Mouse (Mus musculus) heart, embryonic 14.5 days (tissue): ENCODE data around the gene Gfpt2. TPM values are rescaled to one million over a fixed set of nuclear protein-coding genes. Genes with fewer than 3 reads are reported as not detected.

ENCODE experiments used
- ATAC-seq: fragments of 200-750 bp; cut with Nextera tagmentation; 2 replicates; pipeline ENCODE4 v1.8.0; 2017; ENCODE audit warnings: low read depth, moderate TSS enrichment; ENCODE audit not compliant: insufficient number of reproducible peaks, insufficient read depth, low FRiP score
- H3K27ac ChIP-seq, 2 experiments: fragments of 200-500 bp in 1 of 2; fragments of 300-500 bp in 1 of 2; sonication (generic) in 1 of 2; replicated peaks in 1 of 2; 2 replicates each; pipeline ENCODE4 v1.5.1; 2012 to 2014; ENCODE audit warnings: low read depth in 2 of 2, low read length in 2 of 2, control low read depth in 1 of 2, mild to moderate bottlenecking in 1 of 2, mixed read lengths in 1 of 2; ENCODE audit not compliant: control insufficient read depth in 1 of 2, insufficient read depth in 1 of 2
- H3K27me3 ChIP-seq: fragments of 300-500 bp; sonication (generic); 2 replicates; pipeline ENCODE4 v1.6.1; 2014; ENCODE audit warnings: mild to moderate bottlenecking, low read length, control low read depth; ENCODE audit not compliant: control insufficient read depth, insufficient read depth
- H3K36me3 ChIP-seq: fragments of 300-500 bp; sonication (generic); 2 replicates; pipeline ENCODE4 v1.6.1; 2014; ENCODE audit warnings: mild to moderate bottlenecking, control low read depth, low read length, mixed read lengths; ENCODE audit not compliant: control insufficient read depth, insufficient read depth
- H3K4me1 ChIP-seq, 2 experiments: fragments of 200-500 bp in 1 of 2; fragments of 300-500 bp in 1 of 2; sonication (generic) in 1 of 2; 2 replicates each; pipeline ENCODE4 v1.6.1; 2012 to 2014; ENCODE audit warnings: low read length in 2 of 2, control low read depth in 1 of 2, mixed read lengths in 1 of 2; ENCODE audit not compliant: control insufficient read depth in 2 of 2, insufficient read depth in 2 of 2
- H3K4me2 ChIP-seq: fragments of 300-500 bp; sonication (generic); 2 replicates; pipeline ENCODE4 v1.6.1; 2014; ENCODE audit warnings: mild to moderate bottlenecking, low read length
- H3K4me3 ChIP-seq, 2 experiments: fragments of 200-500 bp in 1 of 2; fragments of 300-500 bp in 1 of 2; sonication (generic) in 1 of 2; 2 replicates each; pipeline ENCODE4 v1.5.1; 2012 to 2014; ENCODE audit warnings: low read length in 2 of 2, mild to moderate bottlenecking in 2 of 2, control low read depth in 1 of 2, low read depth in 1 of 2, moderate library complexity in 1 of 2; ENCODE audit not compliant: control insufficient read depth in 1 of 2, insufficient read depth in 1 of 2
- H3K9ac ChIP-seq: fragments of 300-500 bp; sonication (generic); 2 replicates; pipeline ENCODE4 v1.6.1; 2014; ENCODE audit warnings: mild to moderate bottlenecking, low read length
- H3K9me3 ChIP-seq: fragments of 300-500 bp; sonication (generic); 2 replicates; pipeline ENCODE4 v1.6.1; 2016; ENCODE audit warnings: low read length, control low read depth; ENCODE audit not compliant: control insufficient read depth
- WGBS: fragments of 180-500 bp; shearing (Covaris S2); extraction: QIAGEN DNeasy Blood & Tissue Kit; methylation state at CpG from one replicate; pipeline ENCODE4 v1.1.7; 2014; 5-methylcytosine and 5-hydroxymethylcytosine counted together
- polyA plus RNA-seq: library from polyadenylated mRNA; unstranded; fragments of >200 nt; fragmentation: Nextera tagmentation; extraction: Ambion mirVana; gene quantifications from 2 replicates; pipeline ENCODE4 v1.2.1, GENCODE M21; 2014

The Gfpt2 gene
- polyA plus RNA-seq, 1 experiment from 2014 or later = 7.8 TPM

- 42% methylated on average over 8 of the region's 8 CpGs for WGBS
- H3K4me2 ChIP-seq = no peak overlapping the region
- peaks cover 3 to 5% of the 10 kb centered on the region in 2 experiments; a peak in 3 of 4 replicates for H3K4me1 ChIP-seq
- peak overlapping the region; percentile 49 to 66; a peak in 3 of 4 replicates for H3K27ac ChIP-seq
- ATAC-seq = peak; percentile 64
- H3K36me3 ChIP-seq = 0 out of 2 replicates have a peak, but pooled peaks cover 10% of the 10 kb centered on the region
- H3K9me3 ChIP-seq = no peaks in the 10 kb centered on the region
- no peak overlapping the region for H3K4me3 ChIP-seq
- no peaks in the 10 kb centered on the region for H3K27me3 ChIP-seq
- H3K9ac ChIP-seq = no peak overlapping the region
Measured at GRCm38 (mm10) chr11:49811099-49811541, 17.1 kb downstream of the Gfpt2 start.

GRCm38 (mm10) chr11:49811879-49812278 lies 17.9 kb downstream of the Gfpt2 start:
- H3K27ac ChIP-seq = peak overlapping the region; percentile 49 to 55; a peak in 2 of 4 replicates
- H3K36me3 ChIP-seq = 0 out of 2 replicates have a peak, but pooled peaks cover 10% of the 10 kb centered on the region
- H3K4me3 ChIP-seq = no peak overlapping the region
- H3K27me3 ChIP-seq = no peaks in the 10 kb centered on the region
- no peaks in the 10 kb centered on the region for H3K9me3 ChIP-seq
- H3K4me1 ChIP-seq = peaks cover 3 to 5% of the 10 kb centered on the region in 2 experiments; a peak in 3 of 4 replicates
- no peak; the same call in 1 of the 2 replicates for ATAC-seq
- no peak overlapping the region for H3K4me2 ChIP-seq
- 55% methylated on average over 8 of the region's 8 CpGs for WGBS
- H3K9ac ChIP-seq = no peak overlapping the region

GRCm38 (mm10) chr11:49818869-49819566 lies 25.0 kb downstream of the Gfpt2 start:
- H3K4me1 ChIP-seq = no peaks in the 10 kb centered on the region
- WGBS = 88% methylated on average over 15 of the region's 15 CpGs
- no peak for ATAC-seq

GRCm38 (mm10) chr11:49819676-49820075 lies 25.7 kb downstream of the Gfpt2 start:
- WGBS = 90% methylated on average over 7 of the region's 7 CpGs
- no peak overlapping the region for H3K27ac ChIP-seq
- H3K4me1 ChIP-seq = no peaks in the 10 kb centered on the region
- peaks cover 22% of the 10 kb centered on the region; the same call in 1 of the 2 replicates for H3K36me3 ChIP-seq
- ATAC-seq = no peak
- H3K4me2 ChIP-seq = no peak overlapping the region
- no peaks in the 10 kb centered on the region for H3K9me3 ChIP-seq
- H3K9ac ChIP-seq = no peak overlapping the region
- no peaks in the 10 kb centered on the region for H3K27me3 ChIP-seq
- no peak overlapping the region for H3K4me3 ChIP-seq

More at GRCm38 (mm10) chr11:49818869-49819566, 25.0 kb downstream of the Gfpt2 start:
- Histone ChIP-seq H3K9me3 (no peaks in the 10 kb centered on the region), H3K4me2 (no peak overlapping the region), H3K27me3 (no peaks in the 10 kb centered on the region), H3K4me3 (no peak overlapping the region), H3K36me3 (peaks cover 19% of the 10 kb centered on the region; the same call in 1 of the 2 replicates), H3K9ac (no peak overlapping the region), H3K27ac (no peak overlapping the region)

DNA sequence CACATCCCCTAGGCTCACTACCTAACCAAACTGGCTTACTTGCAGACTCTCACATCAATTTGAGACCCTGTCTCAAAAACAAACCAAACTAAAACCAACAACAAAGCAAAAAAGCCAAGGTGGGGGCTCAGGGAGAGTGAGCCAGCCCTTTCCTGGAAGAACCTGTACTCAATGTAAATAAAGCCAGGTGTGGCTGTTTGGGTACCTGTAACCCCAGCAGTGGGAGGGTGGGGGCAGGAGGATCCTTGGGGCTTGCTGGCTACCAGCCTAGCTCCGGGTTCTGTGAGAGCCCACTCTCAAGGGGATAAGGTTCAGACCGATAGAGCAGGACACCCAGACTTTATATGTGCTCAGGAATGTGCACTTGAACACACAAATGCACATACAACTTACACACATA lies 26.9 kb downstream of the Gfpt2 start:
- WGBS = 94% methylated on average over 2 of the region's 2 CpGs
- Histone ChIP-seq H3K9ac (no peak overlapping the region), H3K36me3 (peaks cover 22% of the 10 kb centered on the region; the same call in 1 of the 2 replicates), H3K27me3 (no peaks in the 10 kb centered on the region), H3K4me2 (no peak overlapping the region), H3K27ac (no peak overlapping the region), H3K9me3 (no peaks in the 10 kb centered on the region), H3K4me3 (no peak overlapping the region), H3K4me1 (no peaks in the 10 kb centered on the region)
- ATAC-seq = no peak

DNA sequence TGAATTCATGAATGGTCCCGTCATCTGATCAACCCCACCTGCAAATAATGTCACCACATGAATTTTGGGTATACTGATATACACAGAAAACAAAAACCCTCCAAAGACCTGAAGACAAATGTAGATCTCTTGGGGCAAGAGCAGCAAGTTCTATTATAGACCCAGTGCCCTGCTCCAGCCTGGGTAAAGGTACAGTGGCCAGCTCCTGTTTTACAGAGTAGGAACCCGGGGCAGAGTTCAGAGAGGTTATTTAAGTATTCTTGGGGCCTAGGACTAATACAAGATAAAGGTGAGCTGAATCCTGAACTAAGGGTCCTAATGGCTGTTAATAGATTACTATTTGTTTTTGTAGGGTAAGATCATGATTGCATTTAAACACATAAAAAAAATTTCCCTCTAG lies 27.6 kb downstream of the Gfpt2 start:
- Histone ChIP-seq H3K4me1 (no peaks in the 10 kb centered on the region), H3K4me2 (no peak overlapping the region), H3K27me3 (no peaks in the 10 kb centered on the region), H3K4me3 (no peak overlapping the region), H3K9ac (no peak overlapping the region), H3K36me3 (peaks cover 22% of the 10 kb centered on the region; the same call in 1 of the 2 replicates), H3K27ac (no peak overlapping the region), H3K9me3 (no peaks in the 10 kb centered on the region)
- ATAC-seq = no peak
- 84% methylated on average over 2 of the region's 2 CpGs for WGBS

DNA sequence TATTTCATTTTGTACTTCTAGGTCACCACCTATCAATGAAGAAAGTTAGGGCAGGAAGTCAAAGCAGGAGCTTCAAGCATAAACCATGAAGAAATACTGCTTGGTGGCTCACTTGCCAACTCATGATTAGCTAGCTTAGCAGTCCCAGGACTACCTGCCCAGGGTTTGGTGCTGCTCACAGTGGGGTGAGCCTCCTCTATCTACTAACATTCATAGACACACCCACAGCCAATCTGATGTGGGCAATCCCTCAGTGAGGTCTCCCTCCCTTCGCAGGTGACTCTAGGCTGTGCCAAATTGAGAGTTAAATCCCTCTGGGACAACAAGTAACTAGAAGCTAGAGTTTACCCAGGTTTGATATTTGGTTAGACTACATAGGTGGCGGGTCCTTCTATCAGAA lies 28.4 kb downstream of the Gfpt2 start:
- 90% methylated on average over 2 of the region's 2 CpGs for WGBS
- ATAC-seq = no peak
- no peak overlapping the region for H3K27ac ChIP-seq

More for the DNA sequence above, 28.4 kb downstream of the Gfpt2 start:
- H3K4me3 ChIP-seq = no peak overlapping the region
- no peak overlapping the region for H3K4me2 ChIP-seq
- peaks cover 22% of the 10 kb centered on the region; the same call in 1 of the 2 replicates for H3K36me3 ChIP-seq
- no peak overlapping the region for H3K9ac ChIP-seq
- H3K27me3 ChIP-seq = no peaks in the 10 kb centered on the region
- H3K4me1 ChIP-seq = no peaks in the 10 kb centered on the region
- H3K9me3 ChIP-seq = no peaks in the 10 kb centered on the region
